Mouse (Mus musculus) kidney, embryonic 15.5 days (tissue): ENCODE results near the gene Focad. TPM values are rescaled to one million over a fixed set of nuclear protein-coding genes. Genes with fewer than 3 reads are reported as not detected.

Source experiments
- ATAC-seq: fragments of 200-750 bp; cut with Nextera tagmentation; replicated peaks from 2 replicates; pipeline ENCODE4 v1.8.0; 2017; ENCODE audit warnings: moderate TSS enrichment; ENCODE audit not compliant: low FRiP score
- H3K27ac ChIP-seq: fragments of 300-500 bp; sonication (generic); 2 replicates; pipeline ENCODE4 v1.5.1; 2015; ENCODE audit warnings: mild to moderate bottlenecking, inconsistent platforms
- H3K27me3 ChIP-seq: fragments of 300-500 bp; sonication (generic); 2 replicates; pipeline ENCODE4 v1.6.1; 2015; ENCODE audit warnings: inconsistent platforms
- H3K36me3 ChIP-seq: fragments of 300-500 bp; sonication (generic); 2 replicates; pipeline ENCODE4 v1.6.1; 2015; ENCODE audit warnings: inconsistent platforms
- H3K4me1 ChIP-seq: fragments of 300-500 bp; sonication (generic); 2 replicates; pipeline ENCODE4 v1.6.1; 2015; ENCODE audit warnings: inconsistent platforms
- H3K4me2 ChIP-seq: fragments of 300-500 bp; sonication (generic); 2 replicates; pipeline ENCODE4 v1.6.1; 2015; ENCODE audit warnings: moderate library complexity, mild to moderate bottlenecking, inconsistent platforms
- H3K4me3 ChIP-seq: fragments of 300-500 bp; sonication (generic); replicated peaks from 2 replicates; pipeline ENCODE4 v1.5.1; 2015; ENCODE audit warnings: mild to moderate bottlenecking, inconsistent platforms
- H3K9ac ChIP-seq: fragments of 300-500 bp; sonication (generic); 2 replicates; pipeline ENCODE4 v1.6.1; 2015; ENCODE audit warnings: mild to moderate bottlenecking, inconsistent platforms
- H3K9me3 ChIP-seq: fragments of 300-500 bp; sonication (generic); replicated peaks from 2 replicates; pipeline ENCODE4 v1.6.1; 2016; ENCODE audit warnings: inconsistent platforms
- WGBS: fragments of 180-500 bp; shearing (Covaris S2); methylation state at CpG from one replicate; pipeline ENCODE4 v1.1.7; 2015; ENCODE audit warnings: mixed read lengths; 5-methylcytosine and 5-hydroxymethylcytosine counted together
- polyA plus RNA-seq: library from polyadenylated mRNA; unstranded; fragments of >200 nt; fragmentation: Nextera tagmentation; extraction: Ambion mirVana; gene quantifications from 2 replicates; pipeline ENCODE4 v1.2.1, GENCODE M21; 2015

The Focad gene
- polyA plus RNA-seq, 1 experiment from 2014 or later = 15.0 TPM

- no peaks in the 10 kb centered on the region for H3K36me3 ChIP-seq
- H3K9ac ChIP-seq = no peak overlapping the region
- H3K4me3 ChIP-seq = no peak overlapping the region
- no peaks in the 10 kb centered on the region for H3K9me3 ChIP-seq
- H3K4me2 ChIP-seq = no peak overlapping the region
- H3K27me3 ChIP-seq = no peaks in the 10 kb centered on the region
- H3K27ac ChIP-seq = no peak overlapping the region
- H3K4me1 ChIP-seq = no peaks in the 10 kb centered on the region; the same call in 1 of the 2 replicates
- WGBS = 55% methylated on average over 2 of the region's 2 CpGs
- no peak for ATAC-seq
Observed at GRCm38 (mm10) chr4:88336753-88337152, 242.3 kb downstream of the Focad start.

- no peak overlapping the region for H3K4me3 ChIP-seq
- H3K4me2 ChIP-seq = no peak overlapping the region
- WGBS = 44% methylated on average over 2 of the region's 2 CpGs
- H3K27ac ChIP-seq = no peak overlapping the region
- H3K9me3 ChIP-seq = no peaks in the 10 kb centered on the region
- no peak for ATAC-seq
- H3K27me3 ChIP-seq = no peaks in the 10 kb centered on the region
- H3K9ac ChIP-seq = no peak overlapping the region
- no peaks in the 10 kb centered on the region; the same call in 1 of the 2 replicates for H3K4me1 ChIP-seq
- no peaks in the 10 kb centered on the region for H3K36me3 ChIP-seq
Observed at GRCm38 (mm10) chr4:88337365-88337764, 242.9 kb downstream of the Focad start.

- Histone ChIP-seq H3K4me1 (no peaks in the 10 kb centered on the region; the same call in 1 of the 2 replicates), H3K36me3 (no peaks in the 10 kb centered on the region), H3K27ac (no peak overlapping the region), H3K4me3 (no peak overlapping the region), H3K27me3 (no peaks in the 10 kb centered on the region), H3K4me2 (no peak overlapping the region), H3K9ac (no peak overlapping the region), H3K9me3 (no peaks in the 10 kb centered on the region)
- ATAC-seq = no peak
- 46% methylated on average over 5 of the region's 5 CpGs for WGBS
Observed at GRCm38 (mm10) chr4:88338130-88338529, 243.7 kb downstream of the Focad start.

GRCm38 (mm10) chr4:88344468-88344867 is 250.0 kb downstream of the Focad start:
- H3K4me1 ChIP-seq = no peaks in the 10 kb centered on the region
- no peak overlapping the region for H3K4me2 ChIP-seq
- no peaks in the 10 kb centered on the region for H3K9me3 ChIP-seq
- ATAC-seq = no peak
- 97% methylated on average over 11 of the region's 11 CpGs for WGBS
- H3K9ac ChIP-seq = no peak overlapping the region
- H3K27ac ChIP-seq = no peak overlapping the region
- H3K27me3 ChIP-seq = no peaks in the 10 kb centered on the region
- H3K4me3 ChIP-seq = no peak overlapping the region
- H3K36me3 ChIP-seq = no peaks in the 10 kb centered on the region

- 76% methylated on average over 4 of the region's 4 CpGs for WGBS
- Histone ChIP-seq H3K27ac (no peak overlapping the region), H3K9ac (no peak overlapping the region)
Observed at GRCm38 (mm10) chr4:88345065-88345464, 250.6 kb downstream of the Focad start.

GRCm38 (mm10) chr4:88345938-88346337 is 251.5 kb downstream of the Focad start:
- no peak overlapping the region for H3K4me3 ChIP-seq
- no peaks in the 10 kb centered on the region for H3K9me3 ChIP-seq
- no peak overlapping the region for H3K27ac ChIP-seq
- WGBS = 46% methylated on average over 8 of the region's 8 CpGs
- H3K27me3 ChIP-seq = no peaks in the 10 kb centered on the region
- no peaks in the 10 kb centered on the region for H3K36me3 ChIP-seq
- ATAC-seq = no peak
- no peak overlapping the region for H3K4me2 ChIP-seq
- no peaks in the 10 kb centered on the region for H3K4me1 ChIP-seq
- H3K9ac ChIP-seq = no peak overlapping the region

More at GRCm38 (mm10) chr4:88345065-88345464, 250.6 kb downstream of the Focad start:
- Histone ChIP-seq H3K36me3 (no peaks in the 10 kb centered on the region), H3K4me2 (no peak overlapping the region), H3K9me3 (no peaks in the 10 kb centered on the region), H3K4me1 (no peaks in the 10 kb centered on the region), H3K4me3 (no peak overlapping the region), H3K27me3 (no peaks in the 10 kb centered on the region)
- no peak for ATAC-seq

- H3K27me3 ChIP-seq = 0 out of 2 replicates have a peak, but pooled peaks cover 3% of the 10 kb centered on the region
- WGBS = 2% methylated on average over 4 of the region's 4 CpGs
- no peaks in the 10 kb centered on the region for H3K4me1 ChIP-seq
- no peaks in the 10 kb centered on the region for H3K9me3 ChIP-seq
- no peak overlapping the region for H3K27ac ChIP-seq
- H3K4me3 ChIP-seq = no peak overlapping the region
- H3K9ac ChIP-seq = no peak overlapping the region
- peak; percentile 82; the same call in 1 of the 2 replicates for ATAC-seq
- no peak overlapping the region for H3K4me2 ChIP-seq
- H3K36me3 ChIP-seq = no peaks in the 10 kb centered on the region
Observed at GRCm38 (mm10) chr4:88350910-88351309, 256.5 kb downstream of the Focad start.

GRCm38 (mm10) chr4:88356652-88357051 is 262.2 kb downstream of the Focad start:
- H3K36me3 ChIP-seq = no peaks in the 10 kb centered on the region
- ATAC-seq = no peak
- H3K4me3 ChIP-seq = no peak overlapping the region
- no peak overlapping the region for H3K27ac ChIP-seq
- H3K9ac ChIP-seq = no peak overlapping the region
- no peaks in the 10 kb centered on the region for H3K9me3 ChIP-seq
- 0 out of 2 replicates have a peak, but pooled peaks cover 3% of the 10 kb centered on the region for H3K27me3 ChIP-seq
- WGBS = 79% methylated on average over 2 of the region's 2 CpGs
- no peaks in the 10 kb centered on the region for H3K4me1 ChIP-seq
- H3K4me2 ChIP-seq = no peak overlapping the region

GRCm38 (mm10) chr4:88357431-88357830 is 263.0 kb downstream of the Focad start:
- no peak overlapping the region for H3K4me2 ChIP-seq
- H3K9me3 ChIP-seq = no peaks in the 10 kb centered on the region
- H3K27me3 ChIP-seq = 0 out of 2 replicates have a peak, but pooled peaks cover 3% of the 10 kb centered on the region
- H3K4me3 ChIP-seq = no peak overlapping the region
- 83% methylated on average over 3 of the region's 3 CpGs for WGBS
- H3K36me3 ChIP-seq = no peaks in the 10 kb centered on the region
- H3K27ac ChIP-seq = no peak overlapping the region
- ATAC-seq = no peak
- H3K9ac ChIP-seq = no peak overlapping the region
- no peaks in the 10 kb centered on the region for H3K4me1 ChIP-seq

- H3K4me2 ChIP-seq = no peak overlapping the region
- H3K36me3 ChIP-seq = no peaks in the 10 kb centered on the region
- H3K9ac ChIP-seq = no peak overlapping the region
- H3K9me3 ChIP-seq = no peaks in the 10 kb centered on the region
- no peaks in the 10 kb centered on the region for H3K27me3 ChIP-seq
- 81% methylated on average over 6 of the region's 6 CpGs for WGBS
- H3K4me1 ChIP-seq = no peaks in the 10 kb centered on the region
- ATAC-seq = no peak
- no peak overlapping the region for H3K4me3 ChIP-seq
- no peak overlapping the region for H3K27ac ChIP-seq
Observed at GRCm38 (mm10) chr4:88369951-88370350, 275.5 kb downstream of the Focad start.

- H3K27ac ChIP-seq = no peak overlapping the region
- no peak overlapping the region for H3K4me2 ChIP-seq
- no peak overlapping the region for H3K4me3 ChIP-seq
- WGBS = 90% methylated on average over 8 of the region's 8 CpGs
- no peaks in the 10 kb centered on the region for H3K4me1 ChIP-seq
- H3K27me3 ChIP-seq = no peaks in the 10 kb centered on the region
- H3K9ac ChIP-seq = no peak overlapping the region
- no peak for ATAC-seq
- no peaks in the 10 kb centered on the region for H3K9me3 ChIP-seq
- H3K36me3 ChIP-seq = no peaks in the 10 kb centered on the region
Observed at GRCm38 (mm10) chr4:88370819-88371218, 276.4 kb downstream of the Focad start.

- no peak overlapping the region for H3K4me3 ChIP-seq
- no peak overlapping the region for H3K27ac ChIP-seq
- H3K9ac ChIP-seq = no peak overlapping the region
- H3K4me2 ChIP-seq = no peak overlapping the region
- WGBS = 78% methylated on average over 18 of the region's 18 CpGs
- H3K9me3 ChIP-seq = no peaks in the 10 kb centered on the region
- H3K27me3 ChIP-seq = no peaks in the 10 kb centered on the region
- no peaks in the 10 kb centered on the region for H3K36me3 ChIP-seq
- H3K4me1 ChIP-seq = no peaks in the 10 kb centered on the region
- ATAC-seq = no peak
Observed at GRCm38 (mm10) chr4:88372293-88373224, 278.1 kb downstream of the Focad start.
